Mouse (Mus musculus) left cerebral cortex, adult 6 months (tissue): ENCODE measurements around the gene Il12a. TPM values are rescaled to one million over a fixed set of nuclear protein-coding genes. Genes with fewer than 3 reads are reported as not detected.

Experiments
- long read RNA-seq, 2 experiments: library from polyadenylated mRNA; unstranded; transcript quantifications; one replicate each; pipeline ENCODE4 v2.0.0; 2019 to 2020
- polyA plus RNA-seq: library from polyadenylated mRNA; unstranded; fragments of <200 nt; fragmentation: Nextera tagmentation; gene quantifications from 2 replicates; pipeline ENCODE4 v1.2.3, GENCODE M21; 2021

Il12a gene
- 5.2 and 5.3 TPM in 2 replicates for polyA plus RNA-seq
- long read RNA-seq, experiment 1, partial matches to known transcripts, result 0 of 6 reads
- long read RNA-seq, experiment 1, other reads (novel, unspliced or antisense), result 3 of 6 reads
- long read RNA-seq, experiment 2, partial matches to known transcripts, result 0 of 7 reads
- long read RNA-seq, experiment 2, other reads (novel, unspliced or antisense), result 0 of 7 reads

GRCm38 (mm10) chr3:68690344-68690743, at the start of gene Il12a:
TSS of gene Il12a (plus strand) at chr3:68690644.

Other genes starting within 250 kb of the Il12a start
- 3.8 and 18.0 TPM in 2 replicates for gene 1110032F04Rik, start 178.9 kb downstream of the Il12a start, polyA plus RNA-seq